Mouse (Mus musculus) right cerebral cortex, postnatal 10 days (tissue): ENCODE data around the gene H2-Q7.
"Not testable (repeated sequence)": the region's sequence is repeated elsewhere in the genome, so short reads cannot be mapped to it uniquely, and the experiment has no call there.

Experiments used
- DNase-seq, 2 experiments: peaks; one replicate each; pipeline ENCODE4 v3.0.0; 2021; ENCODE audit warnings: low spot score in 2 of 2

H2-Q7 gene

DNA sequence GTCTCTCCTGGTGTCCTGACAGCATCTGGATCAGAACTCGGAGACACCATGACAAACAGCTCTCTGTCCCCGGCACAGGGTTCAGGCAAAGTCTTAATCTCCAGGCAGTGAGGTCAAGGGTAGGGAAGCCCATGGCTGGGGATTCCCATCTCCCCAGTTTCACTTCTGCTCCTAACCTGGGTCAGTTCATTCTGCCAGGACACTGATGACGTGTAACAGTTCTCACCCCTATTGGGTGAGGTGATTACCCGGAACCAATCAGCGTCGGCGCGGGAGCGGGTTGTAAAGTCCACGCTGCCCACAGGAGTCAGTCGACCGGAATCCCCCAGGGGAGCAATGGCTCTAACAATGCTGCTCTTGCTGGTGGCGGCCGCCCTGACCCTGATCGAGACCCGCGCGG, at the start of gene H2-Q7:
TSS of gene H2-Q7 (plus strand) at position 271 of the 400 bp plus-strand sequence.
- peak; percentile 77 to 79 for DNase-seq

DNA sequence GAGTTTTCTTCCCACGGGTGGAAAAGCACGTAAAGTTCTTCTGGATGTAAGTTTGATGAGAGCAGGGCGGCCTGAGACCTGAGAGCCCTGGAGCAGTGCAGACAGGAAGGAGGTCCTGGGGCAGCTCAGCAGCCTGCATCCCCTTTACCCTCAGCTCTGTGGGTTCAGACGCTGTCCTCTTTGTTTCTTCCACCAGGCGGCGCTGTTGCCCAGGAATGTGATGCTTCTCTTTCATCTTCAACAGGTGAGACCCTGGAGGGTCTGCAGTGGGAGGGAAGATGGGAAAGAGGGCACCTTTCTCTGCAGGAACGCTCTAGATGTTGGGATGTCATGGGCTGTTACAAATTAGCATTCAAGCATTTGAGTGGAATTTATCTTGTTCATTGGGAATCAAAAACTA, 49.2 kb upstream of the H2-Q7 start:
- DNase-seq: not testable (repeated sequence)

DNA sequence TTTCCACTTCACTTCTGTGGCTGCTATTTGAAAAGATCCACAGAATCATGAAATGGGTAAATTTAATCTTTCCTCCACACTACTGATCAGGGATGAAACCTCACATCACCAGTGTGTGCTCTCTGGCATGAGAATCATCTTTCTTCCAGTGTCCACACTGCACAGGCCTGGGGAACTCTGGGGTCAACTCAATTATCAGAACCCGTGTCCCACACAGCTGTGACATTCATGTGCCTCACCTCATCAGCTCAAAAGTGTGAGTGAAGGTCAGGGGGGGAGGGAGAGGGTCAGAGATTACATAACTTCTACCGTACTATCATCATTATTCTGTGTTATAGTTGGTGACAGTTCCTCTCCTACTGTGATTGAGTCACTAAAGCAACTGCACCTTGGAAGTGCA, 46.3 kb upstream of the H2-Q7 start:
- DNase-seq: not testable (repeated sequence)

GRCm38 (mm10) chr17:35393864-35394800, 44.8 kb upstream of the H2-Q7 start:
- not testable (repeated sequence) for DNase-seq

DNA sequence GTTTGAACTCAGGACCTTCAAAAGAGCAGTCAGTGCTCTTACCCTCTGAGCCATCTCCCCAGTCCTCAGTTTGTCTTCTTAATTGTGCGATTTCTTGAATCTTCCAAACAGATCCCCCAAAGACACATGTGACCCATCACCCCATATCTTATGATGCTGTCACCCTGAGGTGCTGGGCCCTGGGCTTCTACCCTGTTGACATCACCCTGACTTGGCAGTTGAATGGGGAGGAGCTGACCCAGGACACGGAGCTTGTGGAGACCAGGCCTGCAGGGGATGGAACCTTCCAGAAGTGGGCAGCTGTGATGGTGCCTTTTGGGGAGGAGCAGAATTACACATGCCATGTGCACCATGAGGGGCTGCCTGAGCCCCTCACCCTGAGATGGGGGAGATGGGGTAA, 42.0 kb upstream of the H2-Q7 start:
- DNase-seq: not testable (repeated sequence)

- DNase-seq: not testable (repeated sequence)
Observed at GRCm38 (mm10) chr17:35413057-35413456, 25.9 kb upstream of the H2-Q7 start.

DNA sequence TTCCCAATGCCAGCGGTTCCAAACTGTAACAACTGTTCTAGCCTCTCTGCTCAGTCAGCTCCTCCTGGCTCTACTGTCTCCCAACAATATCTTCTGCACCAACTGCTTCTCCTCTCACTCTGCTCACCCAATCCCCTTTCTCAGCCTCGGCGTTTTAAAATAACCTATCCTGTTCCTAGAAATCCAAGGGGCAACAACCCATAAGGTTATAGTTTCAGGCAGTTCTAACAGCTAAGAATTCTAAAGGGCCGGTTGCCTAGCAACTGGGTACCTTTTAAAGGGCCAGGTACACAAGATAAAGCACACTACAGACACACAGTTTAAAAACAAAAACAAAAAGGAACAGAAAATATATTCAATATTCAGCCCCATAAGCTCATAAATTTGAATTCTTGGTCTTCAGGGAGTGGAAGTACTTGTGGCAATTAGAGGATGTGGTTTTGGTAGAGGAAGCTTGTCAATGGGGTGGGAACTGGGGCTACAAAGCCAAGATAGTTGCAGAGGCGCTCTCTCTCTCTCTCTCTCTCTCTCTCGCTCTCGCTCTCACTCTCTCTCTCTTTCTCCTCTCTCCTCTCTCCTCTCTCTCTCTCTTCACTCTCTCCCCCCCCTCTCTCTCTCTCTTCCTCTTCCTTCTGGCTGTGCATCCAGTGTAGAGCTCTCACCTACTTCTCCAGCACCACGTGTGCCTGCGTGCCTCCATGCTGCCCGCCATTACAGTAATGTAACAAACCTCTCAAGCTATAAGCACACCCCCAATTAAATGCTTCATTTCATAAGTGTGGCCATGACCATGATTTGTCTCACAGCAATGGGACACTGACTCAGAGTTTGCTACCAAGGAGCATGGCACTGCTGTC, 23.5 kb upstream of the H2-Q7 start:
- DNase-seq: not testable (repeated sequence)

DNA sequence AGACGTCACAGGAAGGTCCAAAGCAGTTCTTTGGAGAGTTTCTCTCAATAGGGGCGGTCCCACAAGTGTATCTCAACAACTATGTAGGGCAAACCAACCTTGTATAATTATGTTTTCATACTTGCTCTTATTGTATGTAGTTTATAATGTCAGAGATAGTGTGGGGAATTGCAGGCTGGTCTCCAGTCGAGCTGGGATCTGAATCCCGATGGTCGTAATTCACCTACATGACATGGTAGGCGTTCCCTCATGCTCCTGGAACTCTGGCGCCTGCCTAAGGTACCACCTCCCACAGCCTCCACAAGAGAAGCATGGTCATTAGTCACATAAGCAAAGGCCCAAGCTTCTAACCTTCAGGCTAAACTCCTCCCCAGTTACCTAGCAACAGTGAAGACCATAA, 20.2 kb upstream of the H2-Q7 start:
- peak in 1 of 2 experiments; percentile 15 for DNase-seq

GRCm38 (mm10) chr17:35419564-35419963, 19.4 kb upstream of the H2-Q7 start:
- DNase-seq: peak in 1 of 2 experiments; percentile 9

DNA sequence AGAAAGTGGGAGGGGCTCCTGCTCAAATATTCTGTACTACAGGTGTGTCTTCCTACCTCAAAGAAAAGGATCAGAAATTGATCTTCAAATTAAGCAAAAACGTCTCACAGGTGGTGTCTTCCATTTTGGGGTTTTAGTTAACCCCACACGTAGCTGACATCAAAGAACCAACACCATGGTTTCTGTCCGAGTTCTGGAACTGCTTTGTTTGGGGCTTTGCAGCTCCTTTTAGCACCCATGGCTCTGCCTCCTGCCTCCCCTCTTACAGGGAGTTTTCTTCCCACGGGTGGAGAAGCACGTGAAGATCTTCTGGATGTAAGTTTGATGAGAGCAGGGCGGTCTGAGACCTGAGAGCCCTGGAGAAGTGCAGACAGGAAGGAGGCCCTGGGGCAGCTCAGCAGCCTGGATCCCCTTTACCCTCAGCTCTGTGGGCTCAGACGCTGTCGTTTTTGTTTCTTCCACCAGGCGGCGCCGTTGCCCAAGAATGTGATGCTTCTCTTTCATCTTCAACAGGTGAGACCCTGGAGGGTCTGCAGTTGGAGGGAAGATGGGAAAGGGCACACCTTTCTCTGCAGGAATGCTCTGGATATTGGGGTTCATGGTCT, 18.6 kb upstream of the H2-Q7 start:
- DNase-seq: peak in 1 of 2 experiments; percentile 22

GRCm38 (mm10) chr17:35421331-35421730, 17.6 kb upstream of the H2-Q7 start:
- DNase-seq: not testable (repeated sequence)

- not testable (repeated sequence) for DNase-seq
Observed at GRCm38 (mm10) chr17:35422360-35422759, 16.6 kb upstream of the H2-Q7 start.

DNA sequence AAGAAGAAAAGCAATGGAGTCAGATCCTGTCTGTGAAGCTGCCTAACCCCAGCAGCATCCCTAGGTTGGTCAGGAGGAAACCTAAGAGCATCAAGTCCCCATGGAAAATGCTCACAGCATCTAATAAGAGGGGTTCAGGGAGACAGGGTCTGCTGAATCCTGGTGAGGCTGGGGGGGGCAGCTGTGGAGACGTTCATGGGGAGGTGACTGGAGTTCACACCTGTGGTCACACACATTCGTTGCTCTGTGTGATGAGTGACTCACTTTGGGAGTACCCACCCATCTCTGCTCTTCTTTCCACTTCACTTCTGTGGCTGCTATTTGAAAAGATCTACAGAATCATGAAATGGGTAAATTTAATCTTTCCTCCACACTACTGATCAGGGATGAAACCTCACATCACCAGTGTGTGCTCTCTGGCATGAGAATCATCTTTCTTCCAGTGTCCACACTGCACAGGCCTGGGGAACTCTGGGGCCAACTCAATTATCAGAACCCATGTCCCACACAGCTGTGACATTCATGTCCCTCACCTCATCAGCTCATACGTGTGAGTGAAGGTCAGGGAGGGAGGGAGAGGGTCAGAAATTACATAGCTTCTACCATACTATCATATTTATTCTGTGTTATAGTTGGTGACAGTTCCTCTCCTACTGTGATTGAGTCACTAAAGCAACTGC, 15.7 kb upstream of the H2-Q7 start:
- not testable (repeated sequence) for DNase-seq

DNA sequence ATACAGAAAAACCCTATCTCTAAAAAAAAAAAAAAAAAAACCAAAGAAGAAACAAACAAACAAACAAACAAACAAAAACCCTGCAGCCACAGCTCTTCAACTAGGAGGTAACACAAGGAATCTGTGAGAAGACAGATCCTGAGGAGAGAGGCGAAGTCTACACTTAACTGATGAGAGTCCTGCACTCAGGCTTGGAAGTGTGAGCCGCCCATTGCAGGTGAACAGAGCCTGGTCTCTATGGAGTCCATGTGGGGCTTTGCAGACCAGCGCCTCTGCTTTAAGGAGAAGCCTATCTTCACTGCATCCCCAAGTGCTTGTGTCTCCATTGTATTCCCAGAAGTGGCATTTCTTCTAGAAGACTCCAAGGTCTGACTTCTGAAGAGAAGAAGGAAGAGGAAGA, 14.8 kb upstream of the H2-Q7 start:
- DNase-seq: not testable (repeated sequence)

DNA sequence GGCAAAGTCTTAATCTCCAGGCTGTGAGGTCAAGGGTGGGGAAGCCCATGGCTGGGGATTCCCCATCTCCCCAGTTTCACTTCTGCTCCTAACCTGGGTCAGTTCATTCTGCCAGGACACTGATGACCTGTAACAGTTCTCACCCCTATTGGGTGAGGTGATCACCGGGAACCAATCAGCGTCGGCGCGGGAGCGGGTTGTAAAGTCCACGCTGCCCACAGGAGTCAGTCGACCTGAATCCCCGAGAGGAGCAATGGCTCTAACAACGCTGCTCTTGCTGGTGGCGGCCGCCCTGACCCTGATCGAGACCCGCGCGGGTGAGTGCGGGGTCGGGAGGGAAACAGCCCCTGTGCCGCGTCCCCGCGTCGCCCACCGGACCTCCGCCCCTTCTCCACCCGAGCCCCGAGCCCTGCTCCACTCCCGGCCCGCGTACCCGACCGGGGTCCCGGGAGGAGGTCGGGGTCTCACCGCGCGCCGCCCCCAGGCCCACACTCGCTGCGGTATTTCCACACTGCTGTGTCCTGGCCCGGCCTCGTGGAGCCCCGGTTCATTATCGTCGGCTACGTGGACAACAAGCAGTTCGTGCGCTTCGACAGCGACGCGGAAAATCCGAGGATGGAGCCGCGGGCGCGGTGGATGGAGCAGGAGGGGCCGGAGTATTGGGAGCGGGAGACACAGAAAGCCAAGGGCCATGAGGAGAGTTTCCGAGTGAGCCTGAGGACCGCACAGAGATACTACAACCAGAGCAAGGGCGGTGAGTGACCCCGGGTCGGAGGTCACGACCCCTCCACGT, 14.1 kb upstream of the H2-Q7 start, which contains the start of gene H2-Q6:
TSS of gene H2-Q6 (plus strand) at position 227 of the 793 bp plus-strand sequence.
- DNase-seq: peak in 1 of 2 experiments; percentile 39

- not testable (repeated sequence) for DNase-seq
Observed at GRCm38 (mm10) chr17:35425474-35425873, 13.5 kb upstream of the H2-Q7 start.

DNA sequence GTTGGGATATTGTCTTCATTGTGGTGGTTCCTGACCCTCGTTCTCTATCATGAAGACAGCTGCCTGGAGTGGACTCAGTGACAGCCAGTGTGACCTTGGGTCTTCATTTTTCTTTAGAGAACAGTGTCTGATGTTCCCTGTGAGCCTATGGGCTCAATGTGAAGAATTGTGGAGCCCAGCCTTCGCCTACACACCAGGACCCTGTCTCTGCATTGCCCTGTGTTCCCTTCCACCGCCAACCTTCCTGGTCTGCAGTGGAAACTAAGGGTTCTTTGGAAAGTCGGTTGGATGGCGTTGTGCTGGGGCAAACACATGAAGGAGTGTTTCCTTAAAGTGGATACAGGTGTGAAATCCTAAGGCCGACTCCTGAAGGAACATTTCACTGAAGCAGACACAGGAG, 10.1 kb upstream of the H2-Q7 start:
- DNase-seq: not testable (repeated sequence)

DNA sequence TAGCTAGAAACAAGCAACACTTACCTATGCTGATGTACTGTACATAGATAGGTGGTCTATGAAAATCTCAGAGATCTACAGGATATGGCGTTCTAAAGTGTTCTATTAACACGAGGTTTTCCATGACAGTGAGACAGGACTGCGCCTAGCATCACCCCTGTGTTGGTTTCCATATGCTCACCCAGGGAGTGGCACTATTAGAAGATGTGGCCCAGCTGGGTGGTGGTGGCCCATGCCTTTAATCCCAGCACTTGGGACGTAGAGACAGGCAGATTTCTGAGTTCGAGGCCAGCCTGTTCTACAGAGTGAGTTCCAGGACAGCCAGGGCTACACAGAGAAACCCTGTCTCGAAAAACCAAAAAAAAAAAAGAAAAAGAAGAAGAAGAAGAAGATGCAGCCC, 8.3 kb upstream of the H2-Q7 start:
- not testable (repeated sequence) for DNase-seq

- not testable (repeated sequence) for DNase-seq
Observed at GRCm38 (mm10) chr17:35432167-35432566, 6.8 kb upstream of the H2-Q7 start.

GRCm38 (mm10) chr17:35434836-35435235, 4.1 kb upstream of the H2-Q7 start:
- DNase-seq: not testable (repeated sequence)
